Mouse (Mus musculus): Measurements from ENCODE around the gene Insr. TPM values are rescaled to one million over a fixed set of nuclear protein-coding genes. Genes with fewer than 3 reads are reported as not detected.

The Insr gene
- polyA plus RNA-seq, 1 experiment from 2014 or later, result 33.2 TPM

- no peaks in the 10 kb centered on the region for H3K27me3 ChIP-seq (replicated peaks; ENCODE audit: control insufficient read depth, insufficient read depth, low read length)
- no peaks in the 10 kb centered on the region for H3K9me3 ChIP-seq (ENCODE audit: control insufficient read depth, low read length)
- no peak overlapping the region for H3K27ac ChIP-seq (ENCODE audit: low read length)
- WGBS, result 1% methylated on average over 18 of the region's 18 CpGs
- peaks cover 18% of the 10 kb centered on the region for H3K4me1 ChIP-seq (ENCODE audit: control insufficient read depth, insufficient read depth, low read length)
- H3K4me2 ChIP-seq (ENCODE audit: low read depth, low read length), result peak overlapping the region; percentile 72
- H3K36me3 ChIP-seq (ENCODE audit: control insufficient read depth, insufficient read depth, low read length), result 0 out of 2 replicates have a peak, but pooled peaks cover 2% of the 10 kb centered on the region
- H3K9ac ChIP-seq (ENCODE audit: low read depth, low read length), result peak overlapping the region; percentile 98
- peak overlapping the region; percentile 94 for H3K4me3 ChIP-seq (ENCODE audit: low read length)
- peak; percentile 32 for ATAC-seq
These were observed 282 bp upstream of the Insr start for GRCm38 (mm10) chr8:3279721-3280077.

GRCm38 (mm10) chr8:3278181-3278820, 1.1 kb downstream of the Insr start:
- Histone ChIP-seq H3K4me2 (ENCODE audit: low read depth, low read length) (peak overlapping the region; percentile 72), H3K36me3 (ENCODE audit: control insufficient read depth, insufficient read depth, low read length) (0 out of 2 replicates have a peak, but pooled peaks cover 2% of the 10 kb centered on the region), H3K9ac (ENCODE audit: low read depth, low read length) (peak overlapping the region; percentile 98), H3K4me3 (ENCODE audit: low read length) (peak overlapping the region; percentile 94), H3K27ac (ENCODE audit: low read length) (peak overlapping the region; percentile 86), H3K9me3 (ENCODE audit: control insufficient read depth, low read length) (no peaks in the 10 kb centered on the region), H3K4me1 (ENCODE audit: control insufficient read depth, insufficient read depth, low read length) (peaks cover 18% of the 10 kb centered on the region), H3K27me3 (replicated peaks; ENCODE audit: control insufficient read depth, insufficient read depth, low read length) (no peaks in the 10 kb centered on the region)
- WGBS, result 25% methylated on average over 15 of the region's 15 CpGs
- peak; percentile 18 for ATAC-seq

- H3K27ac ChIP-seq (ENCODE audit: low read length), result no peak overlapping the region
- ATAC-seq, result no peak
- peak overlapping the region; percentile 17; the same call in 1 of the 2 replicates for H3K9ac ChIP-seq (ENCODE audit: low read depth, low read length)
- H3K4me2 ChIP-seq (ENCODE audit: low read depth, low read length), result peak overlapping the region; percentile 72; the same call in 1 of the 2 replicates
- H3K4me1 ChIP-seq (ENCODE audit: control insufficient read depth, insufficient read depth, low read length), result peaks cover 18% of the 10 kb centered on the region
- no peaks in the 10 kb centered on the region for H3K9me3 ChIP-seq (ENCODE audit: control insufficient read depth, low read length)
- 0 out of 2 replicates have a peak, but pooled peaks cover 2% of the 10 kb centered on the region for H3K36me3 ChIP-seq (ENCODE audit: control insufficient read depth, insufficient read depth, low read length)
- no peak overlapping the region for H3K4me3 ChIP-seq (ENCODE audit: low read length)
- WGBS, result 94% methylated on average over 9 of the region's 9 CpGs
- H3K27me3 ChIP-seq (replicated peaks; ENCODE audit: control insufficient read depth, insufficient read depth, low read length), result no peaks in the 10 kb centered on the region
These were observed 2.2 kb downstream of the Insr start for GRCm38 (mm10) chr8:3277266-3277665.

- Histone ChIP-seq H3K9me3 (ENCODE audit: control insufficient read depth, low read length) (no peaks in the 10 kb centered on the region), H3K4me1 (ENCODE audit: control insufficient read depth, insufficient read depth, low read length) (peaks cover 18% of the 10 kb centered on the region), H3K4me2 (ENCODE audit: low read depth, low read length) (no peak overlapping the region), H3K9ac (ENCODE audit: low read depth, low read length) (no peak overlapping the region), H3K27me3 (replicated peaks; ENCODE audit: control insufficient read depth, insufficient read depth, low read length) (no peaks in the 10 kb centered on the region), H3K27ac (ENCODE audit: low read length) (no peak overlapping the region), H3K4me3 (ENCODE audit: low read length) (no peak overlapping the region), H3K36me3 (ENCODE audit: control insufficient read depth, insufficient read depth, low read length) (0 out of 2 replicates have a peak, but pooled peaks cover 2% of the 10 kb centered on the region)
- WGBS, result 94% methylated on average over 8 of the region's 8 CpGs
- no peak for ATAC-seq
These were observed 3.4 kb downstream of the Insr start for GRCm38 (mm10) chr8:3276009-3276408.

GRCm38 (mm10) chr8:3275189-3275588, 4.2 kb downstream of the Insr start:
- ATAC-seq, result no peak
- Histone ChIP-seq H3K4me3 (ENCODE audit: low read length) (no peak overlapping the region), H3K4me1 (ENCODE audit: control insufficient read depth, insufficient read depth, low read length) (peaks cover 18% of the 10 kb centered on the region), H3K9me3 (ENCODE audit: control insufficient read depth, low read length) (no peaks in the 10 kb centered on the region), H3K27me3 (replicated peaks; ENCODE audit: control insufficient read depth, insufficient read depth, low read length) (no peaks in the 10 kb centered on the region), H3K27ac (ENCODE audit: low read length) (no peak overlapping the region), H3K36me3 (ENCODE audit: control insufficient read depth, insufficient read depth, low read length) (0 out of 2 replicates have a peak, but pooled peaks cover 2% of the 10 kb centered on the region), H3K9ac (ENCODE audit: low read depth, low read length) (no peak overlapping the region), H3K4me2 (ENCODE audit: low read depth, low read length) (no peak overlapping the region)
- 74% methylated on average over 5 of the region's 5 CpGs for WGBS

- Histone ChIP-seq H3K36me3 (ENCODE audit: control insufficient read depth, insufficient read depth, low read length) (0 out of 2 replicates have a peak, but pooled peaks cover 2% of the 10 kb centered on the region), H3K4me1 (ENCODE audit: control insufficient read depth, insufficient read depth, low read length) (peaks cover 18% of the 10 kb centered on the region), H3K4me3 (ENCODE audit: low read length) (no peak overlapping the region), H3K27me3 (replicated peaks; ENCODE audit: control insufficient read depth, insufficient read depth, low read length) (no peaks in the 10 kb centered on the region), H3K4me2 (ENCODE audit: low read depth, low read length) (no peak overlapping the region), H3K9ac (ENCODE audit: low read depth, low read length) (no peak overlapping the region), H3K9me3 (ENCODE audit: control insufficient read depth, low read length) (no peaks in the 10 kb centered on the region), H3K27ac (ENCODE audit: low read length) (no peak overlapping the region)
- ATAC-seq, result no peak
- 88% methylated on average over 3 of the region's 3 CpGs for WGBS
These were observed 5.6 kb downstream of the Insr start for GRCm38 (mm10) chr8:3273799-3274198.

GRCm38 (mm10) chr8:3267449-3267761, 12.0 kb downstream of the Insr start:
- Histone ChIP-seq H3K27me3 (replicated peaks; ENCODE audit: control insufficient read depth, insufficient read depth, low read length) (no peaks in the 10 kb centered on the region), H3K4me1 (ENCODE audit: control insufficient read depth, insufficient read depth, low read length) (peaks cover 8% of the 10 kb centered on the region), H3K9me3 (ENCODE audit: control insufficient read depth, low read length) (no peaks in the 10 kb centered on the region), H3K4me2 (ENCODE audit: low read depth, low read length) (no peak overlapping the region), H3K36me3 (ENCODE audit: control insufficient read depth, insufficient read depth, low read length) (no peaks in the 10 kb centered on the region), H3K9ac (ENCODE audit: low read depth, low read length) (no peak overlapping the region), H3K4me3 (ENCODE audit: low read length) (no peak overlapping the region), H3K27ac (ENCODE audit: low read length) (no peak overlapping the region)
- no peak for ATAC-seq
- 73% methylated on average over 3 of the region's 3 CpGs for WGBS

- no peak overlapping the region for H3K4me2 ChIP-seq (ENCODE audit: low read depth, low read length)
- peaks cover 11% of the 10 kb centered on the region for H3K4me1 ChIP-seq (ENCODE audit: control insufficient read depth, insufficient read depth, low read length)
- H3K27ac ChIP-seq (ENCODE audit: low read length), result no peak overlapping the region
- no peak overlapping the region for H3K4me3 ChIP-seq (ENCODE audit: low read length)
- no peak overlapping the region for H3K9ac ChIP-seq (ENCODE audit: low read depth, low read length)
- H3K36me3 ChIP-seq (ENCODE audit: control insufficient read depth, insufficient read depth, low read length), result no peaks in the 10 kb centered on the region
- no peaks in the 10 kb centered on the region for H3K9me3 ChIP-seq (ENCODE audit: control insufficient read depth, low read length)
- no peak for ATAC-seq
- H3K27me3 ChIP-seq (replicated peaks; ENCODE audit: control insufficient read depth, insufficient read depth, low read length), result no peaks in the 10 kb centered on the region
- WGBS, result 61% methylated on average over 6 of the region's 6 CpGs
These were observed 12.6 kb downstream of the Insr start for GRCm38 (mm10) chr8:3266686-3267448.

- no peak overlapping the region for H3K9ac ChIP-seq (ENCODE audit: low read depth, low read length)
- no peak overlapping the region for H3K4me2 ChIP-seq (ENCODE audit: low read depth, low read length)
- peak overlapping the region; percentile 40; the same call in 1 of the 2 replicates for H3K27ac ChIP-seq (ENCODE audit: low read length)
- no peaks in the 10 kb centered on the region for H3K9me3 ChIP-seq (ENCODE audit: control insufficient read depth, low read length)
- peak; percentile 43 for ATAC-seq
- no peak overlapping the region for H3K4me3 ChIP-seq (ENCODE audit: low read length)
- 40% methylated on average over 3 of the region's 3 CpGs for WGBS
- no peaks in the 10 kb centered on the region for H3K36me3 ChIP-seq (ENCODE audit: control insufficient read depth, insufficient read depth, low read length)
- no peaks in the 10 kb centered on the region for H3K27me3 ChIP-seq (replicated peaks; ENCODE audit: control insufficient read depth, insufficient read depth, low read length)
- H3K4me1 ChIP-seq (ENCODE audit: control insufficient read depth, insufficient read depth, low read length), result peaks cover 18% of the 10 kb centered on the region
These were observed 14.2 kb downstream of the Insr start for GRCm38 (mm10) chr8:3265182-3265581.

All from intestine, embryonic 16.5 days (tissue).